In the genomic region with DNA sequence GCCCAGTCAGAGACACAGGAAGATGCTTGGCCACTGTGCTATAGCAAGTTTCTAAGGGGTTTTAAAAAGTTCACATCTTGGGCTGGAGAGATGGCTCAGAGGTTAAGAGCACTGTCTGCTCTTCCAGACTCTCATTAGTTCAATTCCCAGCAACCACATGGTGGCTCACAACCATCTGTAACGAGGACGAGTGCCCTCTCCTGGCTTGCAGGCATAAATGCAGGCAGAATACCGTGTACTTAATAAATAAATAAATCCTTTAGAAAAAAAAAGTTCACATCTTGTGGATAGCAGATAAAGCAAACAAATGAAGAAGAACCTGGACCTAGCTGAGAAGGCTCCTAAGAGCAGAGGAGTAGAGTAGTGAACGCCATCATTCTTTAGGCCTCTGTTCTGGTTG, we compare ENCODE assay signal across 9 mouse cellular contexts. TPM values are rescaled to one million over a fixed set of nuclear protein-coding genes. Genes with fewer than 3 reads are reported as not detected.
A peak's percentile ranks its signal among the peaks of the same experiment; 100 is the strongest.
DNase-seq lines count a peak whose midpoint lies in the region; ATAC-seq and TF ChIP-seq lines count a peak whose summit lies in the region.
"Had no signal": no experiment of that assay in that cellular context is flagged by ENCODE, and none has a peak within 500 bp of the region (broad histone marks: within the 10 kb centered on the region; RNA-seq: fewer than 3 reads in every experiment).

No protein-coding gene starts in this region.

- TF ChIP-seq POLR2A in kidney, adult 2 months (IDR thresholded peaks at IDR 0.05; ENCODE audit: low read depth, low read length): no peak
- TF ChIP-seq POLR2A in MEL (IDR thresholded peaks at IDR 0.05; ENCODE audit: control insufficient read depth in 1 of 2, insufficient read depth in 1 of 2, low read depth in 1 of 2, low read length in 2 of 2, poor library complexity in 1 of 2): no peak

- TF ChIP-seq EP300 in MEL (IDR thresholded peaks at IDR 0.05; ENCODE audit: low read depth in 1 of 2, low read length in 2 of 2): no peak
- no peak for TF ChIP-seq EP300 in liver, postnatal 0 days (IDR thresholded peaks at IDR 0.05; ENCODE audit: low read depth)

- TF ChIP-seq RAD21 in MEL (IDR thresholded peaks at IDR 0.05; ENCODE audit: low read depth, low read length): peak; percentile 53

- WGBS in kidney, adult 2 months: 66% methylated on average over 4 of the region's 4 CpGs
- WGBS in liver, postnatal 0 days (ENCODE audit: insufficient replicate concordance): 51% methylated on average over 4 of the region's 4 CpGs

- H3K79me2 ChIP-seq in MEL (ENCODE audit: control insufficient read depth, insufficient read depth, low read length, poor library complexity): no peaks in the 10 kb centered on the region

- peaks cover 4% of the 10 kb centered on the region for H3K36me3 ChIP-seq in kidney, adult 2 months (ENCODE audit: control insufficient read depth, insufficient read depth, low read length)
- no peaks in the 10 kb centered on the region for H3K36me3 ChIP-seq in MEL (ENCODE audit: control insufficient read depth in 1 of 2, insufficient read depth in 2 of 2, low read length in 2 of 2)
- H3K36me3 ChIP-seq in liver, postnatal 0 days (replicated peaks; ENCODE audit: insufficient read depth, low read length): peaks cover 47% of the 10 kb centered on the region

- no peaks in the 10 kb centered on the region for H3K27me3 ChIP-seq in kidney, adult 2 months (replicated peaks; ENCODE audit: control insufficient read depth, insufficient read depth, low read length)
- H3K27me3 ChIP-seq in MEL (ENCODE audit: control insufficient read depth in 1 of 2, insufficient read depth in 2 of 2, low read length in 2 of 2): no peaks in the 10 kb centered on the region
- H3K27me3 ChIP-seq in liver, postnatal 0 days (ENCODE audit: insufficient read depth, low read length): no peaks in the 10 kb centered on the region

- peaks cover under 1% of the 10 kb centered on the region; the same call in 1 of the 2 replicates for H3K4me1 ChIP-seq in kidney, adult 2 months (ENCODE audit: control insufficient read depth, insufficient read depth, low read length)
- H3K4me1 ChIP-seq in MEL (ENCODE audit: control insufficient read depth in 1 of 2, insufficient read depth in 2 of 2, low read length in 2 of 2): no peaks in the 10 kb centered on the region
- H3K4me1 ChIP-seq in liver, postnatal 0 days (ENCODE audit: insufficient read depth): peaks cover 12% of the 10 kb centered on the region

- H3K27ac ChIP-seq in kidney, adult 2 months (ENCODE audit: insufficient read depth, low read depth, low read length): no peak overlapping the region
- H3K27ac ChIP-seq in MEL (ENCODE audit: control insufficient read depth, low read depth, low read length): no peak overlapping the region
- no peak overlapping the region for H3K27ac ChIP-seq in liver, postnatal 0 days (ENCODE audit: low read depth)

- no peak for ATAC-seq in liver, postnatal 0 days
- ATAC-seq: forebrain, embryonic 16.5 days had no signal

- no peak overlapping the region for H3K4me2 ChIP-seq in liver, postnatal 0 days (ENCODE audit: low read depth, low read length)

- DNase-seq in kidney, adult 2 months: peak; percentile 29
- DNase-seq in kidney, postnatal 4 days: no peak
- peak; percentile 42 for DNase-seq in CD4-positive helper T cell, adult 2 months (ENCODE audit: low read depth, low spot score)
- DNase-seq in MEL (ENCODE audit: low read depth, low spot score): peak; percentile 79
- DNase-seq in liver, postnatal 0 days: no peak
- no peak for DNase-seq in adrenal gland, adult 2 months
- no peak for DNase-seq in urinary bladder, postnatal 14 days (ENCODE audit: low spot score)

- peak; percentile 62 for TF ChIP-seq CTCF in kidney, adult 2 months (conservative IDR thresholded peaks at IDR 0.05; ENCODE audit: insufficient read depth, insufficient read length, low read depth, low read length)
- peak; percentile 53 to 87 (median 63) for TF ChIP-seq CTCF in MEL (IDR thresholded peaks at IDR 0.05 in 2 of 3, conservative IDR thresholded peaks at IDR 0.05 in 1 of 3; ENCODE audit: control insufficient read depth in 1 of 3, insufficient read depth in 1 of 3, low read depth in 2 of 3, low read length in 3 of 3, poor library complexity in 1 of 3, severe bottlenecking in 1 of 3)
- TF ChIP-seq CTCF in liver, postnatal 0 days (IDR thresholded peaks at IDR 0.05; ENCODE audit: low read depth): peak; percentile 62

- no peak overlapping the region for H3K9ac ChIP-seq in MEL (ENCODE audit: control insufficient read depth, low read depth, low read length, poor library complexity, severe bottlenecking)
- H3K9ac ChIP-seq in liver, postnatal 0 days (replicated peaks): no peak overlapping the region

- H3K4me3 ChIP-seq in kidney, adult 2 months (ENCODE audit: insufficient read depth, low read depth, low read length): no peak overlapping the region
- no peak overlapping the region for H3K4me3 ChIP-seq in MEL (ENCODE audit: control insufficient read depth in 1 of 2, insufficient read depth in 1 of 2, low read depth in 2 of 2, low read length in 2 of 2)
- H3K4me3 ChIP-seq in liver, postnatal 0 days (ENCODE audit: low read depth, low read length): no peak overlapping the region

- no peaks in the 10 kb centered on the region for H3K9me3 ChIP-seq in MEL (replicated peaks; ENCODE audit: insufficient read depth, low read length)
- H3K9me3 ChIP-seq in liver, postnatal 0 days (ENCODE audit: low read length): no peaks in the 10 kb centered on the region

TF ChIP-seq in MEL, 35 proteins besides CTCF, POLR2A, EP300 and RAD21:
- TF ChIP-seq USF2 (IDR thresholded peaks at IDR 0.05; ENCODE audit: borderline replicate concordance in 1 of 2, insufficient read depth in 1 of 2, low read depth in 1 of 2, low read length in 2 of 2) (no peak), ZC3H11A (IDR thresholded peaks at IDR 0.05; ENCODE audit: low read depth, low read length) (peak; percentile 55), GABPA (IDR thresholded peaks at IDR 0.05; ENCODE audit: low read depth, low read length) (no peak), SIN3A (IDR thresholded peaks at IDR 0.05; ENCODE audit: low read length) (0 out of 2 replicates have a peak, but pooled peaks have one; percentile 24), SMC3 (IDR thresholded peaks at IDR 0.05; ENCODE audit: low read depth, low read length) (peak; percentile 85), MXI1 (IDR thresholded peaks at IDR 0.05; ENCODE audit: low read depth, low read length) (no peak), MAX (IDR thresholded peaks at IDR 0.05; ENCODE audit: low read length) (0 out of 2 replicates have a peak, but pooled peaks have one; percentile 25), MYC (IDR thresholded peaks at IDR 0.05; ENCODE audit: low read depth, low read length) (peak; percentile 94), GATA1 (IDR thresholded peaks at IDR 0.05; ENCODE audit: low read depth, low read length) (no peak), ZNF384 (IDR thresholded peaks at IDR 0.05; ENCODE audit: low read depth, low read length) (peak; percentile 84)
TF ChIP-seq in MEL: peak in this region for 6.

RNA-seq across cellular contexts. Expression of a gene that starts 16.2 kb away (rescaled TPM):
- 122 and 126 TPM in 2 replicates for polyA plus RNA-seq in kidney, adult 2 months (2012; rRNA removed)
- 116 and 133 TPM in 2 replicates for total RNA-seq in MEL (2012; rRNA removed)
- polyA plus RNA-seq in MEL (2012; ENCODE audit: insufficient read depth in 1 of 2, insufficient read length in 2 of 2, low read depth in 1 of 2, low replicate concordance in 2 of 2, missing spikeins in 1 of 2): 100 to 1,000 TPM in 1 of 2 experiments, not detected in 1; 219 TPM
- polyA plus RNA-seq in liver, postnatal 0 days (2015; fragmentation: Nextera tagmentation; extraction: Ambion mirVana): 43.4 and 49.9 TPM in 2 replicates
- total RNA-seq in adrenal gland, adult 2 months (2021): 100 to 1,000 TPM; 225 to 340 TPM
- polyA plus RNA-seq in adrenal gland, adult 2 months (2012; rRNA removed): 201 and 255 TPM in 2 replicates

RNA-seq across cellular contexts. Expression of a gene that starts 45.3 kb away (rescaled TPM):
- polyA plus RNA-seq in kidney, adult 2 months (2012; rRNA removed): 0.75 and 1.1 TPM in 2 replicates
- total RNA-seq in MEL (2012; rRNA removed): 12.8 and 13.4 TPM in 2 replicates
- polyA plus RNA-seq in MEL (2012; ENCODE audit: insufficient read depth in 1 of 2, insufficient read length in 2 of 2, low read depth in 1 of 2, low replicate concordance in 2 of 2, missing spikeins in 1 of 2): 10 to 100 TPM in 1 of 2 experiments, not detected in 1; 60.7 TPM
- polyA plus RNA-seq in liver, postnatal 0 days (2015; fragmentation: Nextera tagmentation; extraction: Ambion mirVana): 8.4 and 8.7 TPM in 2 replicates
- 10 to 100 TPM; 11.5 to 13.0 TPM for total RNA-seq in adrenal gland, adult 2 months (2021)
- polyA plus RNA-seq in adrenal gland, adult 2 months (2012; rRNA removed): 0.35 and 2.7 TPM in 2 replicates

RNA-seq across cellular contexts. Expression of a gene that starts 56.2 kb away (rescaled TPM):
- polyA plus RNA-seq in kidney, adult 2 months (2012; rRNA removed): not detected in 2 replicates
- total RNA-seq in MEL (2012; rRNA removed): 0.39 and 0.62 TPM in 2 replicates
- 1 to 10 TPM in 1 of 2 experiments, not detected in 1; 2.0 TPM for polyA plus RNA-seq in MEL (2012; ENCODE audit: insufficient read depth in 1 of 2, insufficient read length in 2 of 2, low read depth in 1 of 2, low replicate concordance in 2 of 2, missing spikeins in 1 of 2)
- polyA plus RNA-seq in liver, postnatal 0 days (2015; fragmentation: Nextera tagmentation; extraction: Ambion mirVana): not detected in 2 replicates
- 1 to 10 TPM; 1.2 TPM for total RNA-seq in adrenal gland, adult 2 months (2021)
- not detected in 2 replicates for polyA plus RNA-seq in adrenal gland, adult 2 months (2012; rRNA removed)
- polyA plus RNA-seq: stomach, embryonic 16.5 days had no signal

Comparison
In these comparisons a context has a peak if more than half of its experiments do, and no peak if none do; other contexts are left out.
1. DNase-seq: peak in kidney, adult 2 months (single experiment), CD4-positive helper T cell, adult 2 months (single experiment) and MEL (single experiment); none in kidney, postnatal 4 days (0 of 2), liver, postnatal 0 days (single experiment), adrenal gland, adult 2 months (single experiment) and urinary bladder, postnatal 14 days (single experiment).
2. Peak in every context shown above with its lines, with median percentiles within 50 percentile points of each other: CTCF ChIP-seq.